Mouse (Mus musculus): Measurements from ENCODE around the gene Ntm.

The Ntm gene

GRCm38 (mm10) chr9:29759940-29760339 is 203.0 kb downstream of the Ntm start:
- DNase-seq (ENCODE audit: low spot score in 2 of 2), result no peak

DNA sequence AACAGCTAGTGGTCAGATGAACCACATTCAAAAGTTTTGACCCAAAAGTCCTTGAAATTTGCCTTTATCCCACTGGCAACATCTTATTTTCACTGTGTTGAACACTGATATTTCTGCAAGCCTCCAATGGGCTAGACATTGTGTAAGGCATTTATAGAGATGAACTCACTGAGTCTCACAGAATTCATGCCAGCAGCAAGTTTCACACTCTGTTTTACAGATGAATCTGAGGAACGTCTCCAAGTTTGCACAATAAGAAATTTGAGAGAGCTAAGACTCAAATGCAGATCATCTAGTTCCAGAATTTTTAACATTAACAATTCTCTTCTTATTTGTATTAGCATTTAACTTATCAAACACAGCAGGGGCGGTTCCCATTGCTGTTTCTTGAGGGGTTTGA is 203.9 kb downstream of the Ntm start:
- DNase-seq (ENCODE audit: low spot score in 2 of 2), result no peak

DNA sequence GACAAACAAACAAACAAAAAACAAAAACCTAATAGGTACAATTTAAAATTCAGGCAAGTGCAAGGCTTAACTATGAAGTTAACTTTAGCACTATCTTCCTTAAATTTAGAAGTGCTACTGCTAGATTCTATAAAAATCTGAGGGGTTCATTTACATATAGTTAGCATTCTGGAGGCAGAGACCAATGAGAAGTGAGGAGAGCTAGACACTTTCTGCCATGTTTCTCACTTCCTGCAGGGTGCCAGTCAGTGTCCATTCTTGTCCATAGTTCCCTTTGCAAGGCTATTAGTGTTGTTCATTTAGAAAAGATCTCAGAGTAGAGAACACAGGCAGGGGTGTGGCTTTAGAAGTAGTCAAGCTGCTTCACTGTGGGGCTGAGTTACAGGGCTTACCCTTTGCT is 208.6 kb downstream of the Ntm start:
- no peak for DNase-seq (ENCODE audit: low spot score in 2 of 2)

DNA sequence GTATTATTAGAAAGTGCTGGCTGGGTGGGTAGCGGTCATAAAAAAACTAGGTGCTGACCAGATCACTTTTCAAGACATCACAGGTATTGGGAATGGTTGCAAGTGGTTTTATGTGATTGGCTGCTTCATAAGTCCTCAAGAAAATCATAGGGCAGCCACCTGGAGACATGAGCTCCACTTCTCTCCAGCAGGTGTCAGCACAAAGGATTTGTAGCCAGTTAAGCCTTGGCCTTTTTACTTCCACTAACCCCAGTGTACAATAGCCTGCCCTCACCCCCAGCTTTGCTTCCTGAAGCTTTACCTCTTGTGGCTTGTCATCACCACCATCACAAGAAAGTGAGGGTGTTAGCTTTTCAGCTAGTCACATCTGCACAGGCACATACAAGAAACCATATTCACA is 211.5 kb downstream of the Ntm start:
- no peak for DNase-seq (ENCODE audit: low spot score in 2 of 2)

- DNase-seq (ENCODE audit: low spot score in 2 of 2), result peak; percentile 73 to 76
Observed at GRCm38 (mm10) chr9:29750371-29751014, 212.4 kb downstream of the Ntm start.

GRCm38 (mm10) chr9:29748070-29748469 is 214.9 kb downstream of the Ntm start:
- no peak for DNase-seq (ENCODE audit: low spot score in 2 of 2)

DNA sequence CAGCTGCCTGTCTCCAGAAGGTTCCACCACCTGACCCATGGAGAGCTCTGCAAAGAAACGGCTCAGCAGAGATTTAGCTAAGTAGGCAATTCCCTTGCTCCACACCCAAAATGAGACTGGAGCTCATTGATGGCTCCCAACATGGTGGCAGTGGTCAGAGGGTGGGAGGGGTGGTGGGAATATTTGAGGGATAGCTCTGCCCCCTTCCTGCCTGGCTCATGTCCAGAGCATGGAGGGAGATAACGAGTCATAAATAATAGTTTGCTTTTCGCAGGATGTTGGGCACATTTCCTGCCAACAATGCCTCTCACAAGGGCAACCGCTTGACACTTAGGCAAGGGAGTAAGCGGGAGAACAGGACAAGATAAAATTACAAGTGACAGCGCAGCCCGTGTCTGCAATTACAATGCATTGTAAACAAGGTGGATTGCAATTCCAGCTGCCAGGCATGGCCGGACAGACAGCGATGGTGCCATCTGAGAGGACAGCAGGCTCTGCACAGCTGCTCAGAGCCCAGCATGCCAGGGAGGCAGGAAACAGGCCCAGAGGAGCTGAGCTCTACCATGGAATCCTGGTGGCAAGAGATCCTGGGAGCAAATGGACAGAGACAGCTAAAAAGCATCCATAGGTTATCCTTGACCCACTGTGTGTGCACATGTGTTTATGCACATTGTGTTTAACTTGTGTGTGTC is 224.0 kb downstream of the Ntm start:
- DNase-seq (ENCODE audit: low spot score in 2 of 2), result no peak

GRCm38 (mm10) chr9:29736031-29736430 is 226.9 kb downstream of the Ntm start:
- no peak for DNase-seq (ENCODE audit: low spot score in 2 of 2)

DNA sequence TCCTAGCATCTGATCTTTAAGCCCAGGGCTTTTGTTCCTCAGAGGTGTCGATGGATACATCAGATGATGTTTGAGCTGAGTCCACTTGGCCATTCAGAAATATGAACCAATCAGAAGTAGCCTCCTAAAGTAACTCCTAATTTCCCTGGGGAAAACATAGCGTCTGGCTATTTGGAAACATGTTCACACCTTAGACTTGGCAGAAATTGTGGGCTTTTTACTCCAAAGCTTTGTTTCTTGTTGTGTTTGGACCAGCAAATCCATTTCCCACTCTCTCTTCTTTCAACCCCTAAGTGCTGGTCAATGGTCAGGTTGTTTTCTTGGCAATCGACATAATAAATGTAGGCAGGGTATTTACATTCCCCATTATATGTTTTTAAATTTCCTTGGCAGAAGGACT is 230.0 kb downstream of the Ntm start:
- DNase-seq (ENCODE audit: low spot score in 2 of 2), result no peak

DNA sequence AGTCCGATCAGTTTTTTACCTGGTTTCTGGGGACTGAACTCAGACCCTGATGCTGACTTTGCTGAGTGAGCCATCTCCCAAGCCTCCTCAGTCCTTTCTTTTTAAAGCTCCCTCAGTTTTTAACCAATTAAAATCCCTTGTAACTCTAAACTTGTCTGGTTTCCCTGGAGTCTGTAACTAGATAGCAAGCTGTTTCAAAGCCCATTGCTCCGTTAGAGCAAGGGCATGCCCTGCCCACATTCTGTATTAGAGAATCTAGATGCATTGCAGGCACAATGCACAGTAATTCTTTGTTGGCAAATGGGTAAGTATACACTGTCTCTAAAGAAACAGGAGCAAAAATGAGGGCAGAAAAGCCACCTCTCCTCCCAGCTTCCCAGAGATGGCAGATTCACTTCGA is 231.3 kb downstream of the Ntm start:
- DNase-seq (ENCODE audit: low spot score in 2 of 2), result no peak

GRCm38 (mm10) chr9:29727540-29728432 is 235.2 kb downstream of the Ntm start:
- DNase-seq (ENCODE audit: low spot score in 2 of 2), result no peak

DNA sequence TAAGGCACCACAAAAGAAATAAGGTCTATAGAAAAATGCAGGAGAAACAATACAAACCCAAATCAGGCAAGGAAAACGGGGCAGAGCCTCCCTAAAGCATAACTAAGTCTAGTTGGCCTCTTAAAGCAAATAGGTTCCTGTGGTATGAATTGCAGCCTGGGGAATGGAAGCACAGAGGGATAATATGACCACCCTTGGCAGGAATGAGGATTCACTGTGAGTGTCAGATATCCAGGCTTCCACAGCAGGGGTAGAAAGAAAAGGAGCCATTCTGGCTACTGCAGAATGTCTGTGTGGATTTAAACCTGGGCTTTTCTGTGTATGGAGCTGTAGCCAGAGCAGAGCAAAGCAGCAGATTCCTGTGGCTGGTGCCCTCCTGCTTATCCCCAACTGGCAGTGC is 241.5 kb downstream of the Ntm start:
- no peak for DNase-seq (ENCODE audit: low spot score in 2 of 2)

- no peak for DNase-seq (ENCODE audit: low spot score in 2 of 2)
Observed at GRCm38 (mm10) chr9:29716795-29717194, 246.1 kb downstream of the Ntm start.

GRCm38 (mm10) chr9:29698276-29698675 is 264.7 kb downstream of the Ntm start:
- no peak for DNase-seq (ENCODE audit: low spot score in 2 of 2)

DNA sequence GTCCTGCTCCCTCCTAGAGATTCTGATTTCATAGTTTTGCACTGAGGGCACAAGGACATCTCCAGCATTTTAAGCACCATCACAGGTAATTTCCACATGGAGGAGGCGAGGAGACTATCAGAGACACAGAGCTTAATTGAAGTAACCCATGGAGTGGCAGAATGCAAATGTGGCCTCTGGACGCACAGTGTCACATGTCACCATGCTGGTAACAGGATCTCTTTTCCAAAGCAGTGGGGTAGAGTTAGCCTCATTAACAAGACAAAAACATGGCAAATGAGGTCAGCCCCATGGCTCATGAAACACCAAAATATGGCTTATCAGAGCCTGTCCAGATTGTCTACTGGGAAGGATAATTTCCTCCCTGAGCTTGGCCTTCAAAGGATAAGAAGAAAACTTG is 268.8 kb downstream of the Ntm start:
- no peak for DNase-seq (ENCODE audit: low spot score in 2 of 2)

DNA sequence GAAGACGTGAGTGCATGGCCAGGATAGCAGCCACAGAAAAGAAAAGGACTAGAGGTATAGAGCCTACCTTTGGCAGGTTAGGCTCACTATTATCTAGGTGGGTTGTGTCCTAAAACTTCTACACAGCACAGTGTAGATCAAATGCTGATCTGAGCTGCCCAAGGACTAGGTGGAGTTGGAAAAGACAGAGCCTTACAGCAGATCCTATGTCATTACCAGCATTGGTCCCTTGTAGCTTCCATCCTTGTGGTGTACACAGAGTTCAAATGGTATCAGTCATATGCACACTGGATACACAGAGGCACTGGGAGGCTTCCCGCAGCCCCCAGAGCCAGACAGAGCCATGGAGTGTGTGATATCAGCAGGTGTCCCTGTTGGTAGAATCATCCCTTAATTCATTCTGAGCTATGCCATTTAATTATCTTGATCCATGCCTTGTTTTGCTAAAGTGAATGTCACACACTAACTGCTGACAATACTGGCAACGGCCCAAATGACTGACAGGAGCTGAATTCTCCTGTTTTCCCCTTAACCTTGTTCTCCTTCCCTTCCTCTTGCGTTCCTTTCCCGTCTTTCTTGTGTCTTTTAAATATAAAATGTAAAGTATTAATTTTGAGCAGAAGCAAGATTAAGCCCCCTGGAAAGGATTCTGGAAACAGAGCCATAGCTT is 271.6 kb downstream of the Ntm start:
- DNase-seq (ENCODE audit: low spot score in 2 of 2), result no peak

DNA sequence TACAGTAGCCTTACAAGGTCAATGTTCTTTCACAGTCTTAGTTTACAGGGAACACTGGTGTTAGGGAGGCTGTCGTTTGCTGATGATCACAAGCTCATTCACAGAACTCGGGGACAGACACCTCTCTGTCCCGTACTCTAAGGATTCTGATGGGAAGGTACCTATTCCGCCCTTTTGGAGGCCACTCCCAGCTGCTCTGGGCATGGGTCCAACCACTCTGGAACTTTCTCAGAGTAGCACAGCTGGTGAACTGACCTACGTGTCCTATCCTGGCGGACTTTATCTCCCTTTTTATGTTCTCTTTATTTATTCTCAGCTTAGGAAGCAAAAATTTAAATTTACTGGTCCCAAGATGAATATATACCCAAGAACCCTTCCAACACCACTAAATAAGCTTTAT is 280.7 kb downstream of the Ntm start:
- DNase-seq (ENCODE audit: low spot score in 2 of 2), result no peak

DNA sequence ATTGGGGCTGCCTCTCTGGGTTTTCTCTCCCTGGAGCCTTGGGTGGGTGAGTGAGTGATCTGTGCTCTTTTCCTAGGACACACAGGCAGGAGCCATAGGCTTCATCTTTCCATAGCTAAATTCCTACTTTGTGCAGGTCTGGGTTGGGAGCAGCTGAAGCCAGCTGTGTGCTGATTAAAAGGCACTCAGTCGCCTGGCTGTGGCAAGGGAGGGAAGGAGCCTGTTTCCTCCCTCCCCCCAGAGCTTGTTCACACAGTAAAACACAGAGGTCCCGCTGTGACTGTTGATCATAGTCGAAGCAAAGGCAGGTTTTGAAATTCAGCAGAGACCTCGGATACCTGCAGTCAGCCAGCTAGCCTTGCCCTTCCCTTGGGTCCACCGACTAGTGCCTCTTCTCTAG is 282.3 kb downstream of the Ntm start:
- no peak for DNase-seq (ENCODE audit: low spot score in 2 of 2)

DNA sequence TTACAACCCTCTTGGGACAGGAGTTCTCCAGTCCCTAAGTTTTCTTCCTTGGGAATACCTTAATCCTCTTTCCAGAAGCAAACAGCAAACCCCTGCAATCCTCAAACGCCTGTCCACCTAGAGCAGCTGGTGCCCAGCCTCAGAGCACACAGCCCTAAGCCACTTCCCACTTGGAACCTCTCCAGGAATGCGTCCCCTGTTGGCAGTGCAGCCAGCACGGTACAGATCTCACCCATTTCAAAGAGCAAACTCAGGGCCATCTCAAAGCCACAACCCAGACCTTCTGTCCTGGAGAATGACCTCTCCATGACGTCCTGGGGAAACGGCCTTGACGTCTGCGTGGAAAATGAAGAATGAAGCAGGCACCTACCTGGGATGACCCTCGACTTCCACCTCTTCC is 289.0 kb downstream of the Ntm start:
- no peak for DNase-seq (ENCODE audit: low spot score in 2 of 2)

DNA sequence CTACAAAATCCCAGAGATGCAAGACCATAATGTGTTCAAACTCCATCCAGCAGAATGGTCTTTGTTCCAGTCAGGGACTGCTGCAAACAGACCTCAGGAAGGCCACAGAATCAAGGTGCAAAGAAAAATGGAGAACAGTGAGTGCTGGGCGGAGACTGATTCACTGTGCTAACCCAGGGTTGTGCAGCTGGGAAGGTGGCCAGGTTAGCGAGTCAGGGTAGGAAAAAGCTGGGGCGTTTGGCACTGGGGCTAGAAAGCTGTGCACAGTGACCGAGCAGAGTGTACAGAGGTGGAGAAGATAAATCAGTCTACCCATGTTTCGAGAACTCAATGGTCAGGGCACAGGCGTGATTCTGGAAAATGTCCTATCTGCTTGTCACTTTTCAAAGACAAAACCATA is 291.1 kb downstream of the Ntm start:
- no peak for DNase-seq (ENCODE audit: low spot score in 2 of 2)

DNA sequence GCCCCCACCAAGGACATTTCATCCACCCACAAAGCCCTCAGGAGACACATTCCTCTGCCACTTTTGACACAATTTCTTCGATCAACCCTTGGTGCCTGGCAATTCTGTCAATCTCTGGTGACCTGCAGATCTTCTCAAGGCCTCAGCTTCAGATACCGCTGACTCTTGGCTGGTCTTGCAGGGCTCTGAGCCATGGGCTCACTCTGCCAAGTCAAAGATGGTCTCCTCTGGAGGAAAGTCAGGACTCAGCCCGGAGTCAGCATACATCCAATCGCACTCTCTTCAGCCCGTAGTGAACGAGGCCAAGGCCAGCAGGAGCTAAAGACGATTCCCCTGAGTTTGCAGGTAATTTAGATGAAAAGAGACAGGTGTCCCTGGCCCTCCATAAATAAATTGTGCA is 299.7 kb downstream of the Ntm start:
- DNase-seq (ENCODE audit: low spot score in 2 of 2), result no peak

GRCm38 (mm10) chr9:29661468-29662145 is 301.3 kb downstream of the Ntm start:
- peak in 1 of 2 experiments; percentile 44 for DNase-seq (ENCODE audit: low spot score in 2 of 2)

Measured in frontal cortex, postnatal 10 days (tissue).